Mouse (Mus musculus) neural tube, embryonic 14.5 days (tissue): ENCODE data around the gene Apoa2. TPM values are rescaled to one million over a fixed set of nuclear protein-coding genes. Genes with fewer than 3 reads are reported as not detected.
"Not testable (repeated sequence)": the region's sequence is repeated elsewhere in the genome, so short reads cannot be mapped to it uniquely, and the experiment has no call there.

ENCODE experiments used
- ATAC-seq: fragments of 200-750 bp; cut with Nextera tagmentation; 2 replicates; pipeline ENCODE4 v1.8.0; 2017; ENCODE audit warnings: low read depth, mild to moderate bottlenecking, moderate TSS enrichment, moderate library complexity
- H3K27ac ChIP-seq: fragments of 300-500 bp; sonication (generic); 2 replicates; pipeline ENCODE4 v1.5.1; 2014; ENCODE audit warnings: low read depth, mild to moderate bottlenecking, control low read depth, low read length, moderate library complexity, mixed read lengths
- H3K27me3 ChIP-seq: fragments of 300-500 bp; sonication (generic); 2 replicates; pipeline ENCODE4 v1.6.1; 2014; ENCODE audit warnings: low read length; ENCODE audit not compliant: control insufficient read depth, insufficient read depth
- H3K36me3 ChIP-seq: fragments of 300-500 bp; sonication (generic); 2 replicates; pipeline ENCODE4 v1.6.1; 2014; ENCODE audit warnings: low read length, mixed read lengths; ENCODE audit not compliant: control insufficient read depth, insufficient read depth
- H3K4me1 ChIP-seq: fragments of 300-500 bp; sonication (generic); 2 replicates; pipeline ENCODE4 v1.6.1; 2014; ENCODE audit warnings: low read length; ENCODE audit not compliant: control insufficient read depth, insufficient read depth
- H3K4me2 ChIP-seq: fragments of 300-500 bp; sonication (generic); 2 replicates; pipeline ENCODE4 v1.6.1; 2014; ENCODE audit warnings: mild to moderate bottlenecking, low read depth, low read length, control low read depth
- H3K4me3 ChIP-seq: fragments of 300-500 bp; sonication (generic); 2 replicates; pipeline ENCODE4 v1.5.1; 2014; ENCODE audit warnings: low read depth, low read length, control low read depth, mixed read lengths
- H3K9ac ChIP-seq: fragments of 300-500 bp; sonication (generic); replicated peaks from 2 replicates; pipeline ENCODE4 v1.6.1; 2014; ENCODE audit warnings: low read depth, mild to moderate bottlenecking, control low read depth, low read length, mixed read lengths
- H3K9me3 ChIP-seq: fragments of 300-500 bp; sonication (generic); 2 replicates; pipeline ENCODE4 v1.6.1; 2016; ENCODE audit warnings: low read length; ENCODE audit not compliant: control insufficient read depth
- WGBS: fragments of 180-500 bp; shearing (Covaris S2); extraction: QIAGEN DNeasy Blood & Tissue Kit; methylation state at CpG from one replicate; pipeline ENCODE4 v1.1.7; 2014; 5-methylcytosine and 5-hydroxymethylcytosine counted together
- polyA plus RNA-seq: library from polyadenylated mRNA; unstranded; fragments of >200 nt; fragmentation: Nextera tagmentation; extraction: Ambion mirVana; gene quantifications from 2 replicates; pipeline ENCODE4 v1.2.1, GENCODE M21; 2014

The Apoa2 gene
- polyA plus RNA-seq, 1 experiment from 2014 or later: 7.9 TPM

DNA sequence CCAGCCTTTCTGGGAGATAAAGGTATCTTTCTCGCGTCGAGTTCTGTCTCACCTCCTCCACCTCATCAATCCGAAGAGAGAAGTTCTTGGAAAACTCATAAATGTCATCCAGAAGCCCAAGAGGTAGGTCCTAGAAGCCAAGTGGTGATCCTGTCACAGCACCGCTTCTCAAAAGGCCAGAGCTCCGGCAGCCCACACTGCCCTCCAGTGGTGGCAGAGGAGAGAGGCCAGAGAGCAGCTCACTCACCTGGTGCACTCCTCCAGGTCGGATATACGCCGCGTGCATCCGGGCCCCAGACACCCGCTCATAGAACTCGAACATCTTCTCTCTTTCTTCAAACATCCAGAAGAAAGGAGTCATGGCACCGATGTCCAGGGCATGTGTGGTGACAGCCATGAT, 13.6 kb downstream of the Apoa2 start:
- no peak for ATAC-seq
- no peaks in the 10 kb centered on the region for H3K4me1 ChIP-seq
- H3K27me3 ChIP-seq: no peaks in the 10 kb centered on the region
- H3K4me3 ChIP-seq: no peak overlapping the region
- no peaks in the 10 kb centered on the region for H3K9me3 ChIP-seq
- H3K27ac ChIP-seq: no peak overlapping the region
- peaks cover 79% of the 10 kb centered on the region for H3K36me3 ChIP-seq
- H3K4me2 ChIP-seq: no peak overlapping the region
- 76% methylated on average over 14 of the region's 14 CpGs for WGBS
- H3K9ac ChIP-seq: no peak overlapping the region

DNA sequence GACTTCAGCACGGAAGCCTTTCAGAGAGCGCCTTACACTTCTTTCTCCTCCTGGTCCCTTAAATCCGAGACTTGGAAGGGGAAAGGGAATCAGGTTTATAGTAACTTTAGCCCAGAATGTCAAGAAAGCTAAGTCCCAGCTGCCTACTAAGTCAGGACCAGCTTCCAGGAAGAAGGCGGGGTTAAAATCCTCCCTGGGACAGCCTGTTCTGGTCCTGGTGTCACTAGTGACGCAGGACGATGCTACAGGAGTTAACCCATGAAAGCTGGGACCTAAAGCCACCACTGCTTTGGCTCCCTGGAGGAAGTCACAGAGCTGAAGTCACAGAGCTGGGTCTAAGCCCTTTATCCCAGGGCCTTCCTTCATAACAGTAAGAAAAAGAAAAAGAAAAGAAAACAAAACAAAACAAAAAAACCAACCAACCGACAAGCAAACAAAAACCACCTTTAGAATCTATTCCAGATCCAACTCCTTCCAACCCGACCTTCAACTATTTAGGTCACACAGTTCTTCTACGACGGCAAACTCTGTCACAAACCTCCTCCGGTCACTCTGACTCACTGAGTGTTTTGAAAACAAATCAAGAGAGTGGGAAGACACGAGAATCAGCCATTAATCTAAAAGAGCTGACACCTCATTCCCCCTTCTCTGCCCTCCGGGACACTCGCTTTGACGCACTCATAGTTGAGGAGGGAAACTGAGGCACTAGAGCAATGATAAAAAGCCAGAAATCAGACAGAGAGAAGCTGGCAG, 15.3 kb downstream of the Apoa2 start:
- Histone ChIP-seq H3K4me2 (no peak overlapping the region), H3K9ac (no peak overlapping the region), H3K27ac (no peak overlapping the region), H3K36me3 (peaks cover 71% of the 10 kb centered on the region), H3K27me3 (no peaks in the 10 kb centered on the region), H3K9me3 (no peaks in the 10 kb centered on the region), H3K4me1 (no peaks in the 10 kb centered on the region), H3K4me3 (no peak overlapping the region)
- 85% methylated on average over 15 of the region's 15 CpGs for WGBS
- no peak for ATAC-seq

DNA sequence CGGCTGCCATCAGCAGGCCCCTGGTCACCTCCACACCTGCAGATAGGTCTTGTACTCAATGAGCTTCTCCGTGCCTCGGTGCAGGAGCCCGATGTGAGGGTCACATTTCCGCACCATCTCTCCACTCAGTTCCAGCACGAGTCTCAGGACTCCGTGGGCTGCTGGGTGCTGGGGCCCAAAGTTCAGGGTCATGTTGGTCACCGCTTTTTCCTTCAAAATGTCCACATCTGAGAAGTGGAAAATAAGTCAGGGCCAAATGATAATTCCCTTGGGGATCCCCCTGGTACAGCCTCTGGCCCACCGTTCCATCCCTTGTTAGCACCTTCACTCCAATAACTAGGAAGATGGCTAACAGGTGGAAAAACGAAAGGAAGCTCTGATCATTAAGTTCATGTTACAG, 16.1 kb downstream of the Apoa2 start:
- WGBS: 91% methylated on average over 10 of the region's 10 CpGs
- Histone ChIP-seq H3K27me3 (no peaks in the 10 kb centered on the region), H3K4me2 (no peak overlapping the region), H3K27ac (no peak overlapping the region), H3K4me1 (0 out of 2 replicates have a peak, but pooled peaks cover under 1% of the 10 kb centered on the region), H3K9ac (no peak overlapping the region), H3K4me3 (no peak overlapping the region), H3K9me3 (no peaks in the 10 kb centered on the region), H3K36me3 (peaks cover 64% of the 10 kb centered on the region)
- ATAC-seq: no peak

DNA sequence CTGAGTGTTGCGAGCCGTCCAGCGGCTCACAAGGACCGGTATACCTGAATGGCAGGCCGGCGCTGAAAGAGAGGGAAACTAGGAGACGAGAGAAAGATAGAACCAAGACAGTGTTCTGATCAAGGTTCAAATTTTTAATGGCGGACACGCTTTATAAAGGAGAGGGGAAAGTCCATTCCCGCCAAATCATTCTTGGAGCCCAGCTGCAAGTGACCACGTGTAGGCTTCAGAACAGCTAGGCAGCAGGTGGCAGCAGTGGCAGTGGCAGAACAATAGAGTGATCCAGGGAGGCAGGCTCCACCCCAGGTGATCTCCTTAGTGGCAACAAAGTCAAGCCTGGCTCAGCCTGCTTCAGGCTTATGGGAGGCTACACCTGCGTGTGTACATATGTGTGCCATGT, 17.1 kb downstream of the Apoa2 start:
- ATAC-seq, H3K27me3 ChIP-seq, H3K4me3 ChIP-seq, H3K4me1 ChIP-seq, H3K27ac ChIP-seq, H3K4me2 ChIP-seq, H3K9me3 ChIP-seq, H3K9ac ChIP-seq: not testable (repeated sequence)
- WGBS: 90% methylated on average over 12 of the region's 12 CpGs
- peaks cover 54% of the 10 kb centered on the region for H3K36me3 ChIP-seq

DNA sequence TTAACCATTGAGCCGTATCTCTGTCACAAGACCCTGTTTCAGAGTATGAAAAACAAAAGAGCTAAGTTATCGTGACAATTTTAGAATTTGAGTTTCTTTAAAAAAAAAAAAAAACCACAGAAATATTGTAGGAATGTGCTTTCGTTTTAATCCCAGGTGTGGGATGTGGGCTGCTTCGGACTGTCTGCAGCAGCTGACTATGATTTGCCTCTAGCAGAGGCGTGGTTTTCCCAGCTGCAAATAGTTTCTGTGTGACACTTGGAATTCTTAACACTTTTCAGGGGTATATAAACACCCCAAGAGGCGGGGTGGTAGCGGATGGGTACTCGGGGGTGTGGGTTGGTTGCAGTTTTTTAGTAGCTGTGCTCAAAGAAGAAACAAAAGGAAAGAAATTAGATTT, 20.5 kb downstream of the Apoa2 start:
- Histone ChIP-seq H3K4me2 (no peak overlapping the region), H3K27ac (no peak overlapping the region), H3K27me3 (no peaks in the 10 kb centered on the region), H3K36me3 (peaks cover 27% of the 10 kb centered on the region), H3K4me1 (peaks cover 13% of the 10 kb centered on the region), H3K4me3 (no peak overlapping the region), H3K9ac (no peak overlapping the region), H3K9me3 (no peaks in the 10 kb centered on the region)
- no peak for ATAC-seq
- WGBS: 93% methylated on average over 8 of the region's 8 CpGs

DNA sequence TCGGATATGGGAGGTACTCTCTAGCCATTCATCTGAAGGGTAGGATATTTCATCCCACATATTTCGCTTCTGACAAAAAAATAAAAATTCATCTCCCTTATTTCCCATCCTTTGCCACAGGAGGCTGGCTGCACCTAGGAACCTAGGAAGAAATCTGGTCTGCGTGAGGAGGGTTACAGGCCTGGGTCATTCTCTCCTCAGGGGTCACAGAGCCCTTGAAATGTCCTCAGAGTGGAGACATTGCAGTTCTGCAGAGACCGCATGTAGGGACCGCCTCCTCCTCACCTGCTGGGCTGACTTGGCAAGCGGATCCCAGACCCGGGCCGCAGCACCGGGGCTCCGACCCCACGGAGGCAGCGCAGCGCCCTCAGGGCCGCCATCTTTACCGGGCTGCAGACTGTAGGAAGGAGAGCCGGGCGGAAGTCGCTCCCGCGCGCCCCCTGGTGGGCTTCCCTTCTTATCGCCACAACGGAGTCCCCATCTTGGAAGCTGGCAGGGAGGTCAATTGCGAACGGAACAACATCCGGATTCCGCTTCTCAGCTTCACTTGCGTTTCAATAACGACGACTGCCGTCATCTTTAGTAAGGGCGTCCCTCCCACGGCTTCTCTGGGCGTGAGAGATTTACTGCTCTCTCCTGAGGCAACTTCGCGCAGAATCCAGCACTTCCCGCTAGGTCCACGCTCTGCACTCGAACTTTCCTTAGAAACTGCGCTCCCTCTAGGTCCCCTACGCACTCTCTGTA, 22.0 kb downstream of the Apoa2 start:
- H3K27ac ChIP-seq: peak overlapping the region; percentile 63; the same call in 1 of the 2 replicates
- no peaks in the 10 kb centered on the region for H3K9me3 ChIP-seq
- peak; percentile 95 for ATAC-seq
- H3K4me3 ChIP-seq: peak overlapping the region; percentile 53
- H3K36me3 ChIP-seq: peaks cover 15% of the 10 kb centered on the region; the same call in 1 of the 2 replicates
- peak overlapping the region; percentile 72 for H3K9ac ChIP-seq
- H3K4me1 ChIP-seq: peaks cover 25% of the 10 kb centered on the region
- H3K27me3 ChIP-seq: no peaks in the 10 kb centered on the region
- under 1% methylated on average over 41 of the region's 41 CpGs for WGBS
- peak overlapping the region; percentile 52 for H3K4me2 ChIP-seq

DNA sequence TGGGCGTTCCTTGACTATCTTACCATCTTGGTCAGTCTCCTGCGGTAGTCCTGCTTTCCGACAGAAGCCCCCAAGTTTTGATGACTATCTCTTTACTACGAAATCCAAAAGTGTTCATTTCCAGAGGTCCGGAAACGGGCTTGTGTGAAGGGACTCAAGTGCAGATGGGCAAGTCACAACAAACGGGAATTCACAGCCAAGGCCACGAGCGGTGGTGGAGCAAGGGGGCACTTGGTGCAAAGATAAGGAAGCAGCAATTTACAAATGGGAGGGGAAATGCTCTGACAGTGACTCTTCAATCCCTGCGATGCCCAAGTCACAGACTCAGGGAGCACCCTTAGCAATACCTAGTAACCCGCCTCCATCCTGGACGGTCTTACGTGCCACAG, 22.6 kb downstream of the Apoa2 start:
- Histone ChIP-seq H3K9me3 (no peaks in the 10 kb centered on the region), H3K4me3 (peak overlapping the region; percentile 53), H3K36me3 (peaks cover 12% of the 10 kb centered on the region; the same call in 1 of the 2 replicates), H3K9ac (no peak overlapping the region), H3K27ac (peak overlapping the region; percentile 24), H3K4me1 (peaks cover 26% of the 10 kb centered on the region), H3K4me2 (peak overlapping the region; percentile 52), H3K27me3 (no peaks in the 10 kb centered on the region)
- peak; percentile 7 for ATAC-seq
- WGBS: 14% methylated on average over 13 of the region's 13 CpGs

DNA sequence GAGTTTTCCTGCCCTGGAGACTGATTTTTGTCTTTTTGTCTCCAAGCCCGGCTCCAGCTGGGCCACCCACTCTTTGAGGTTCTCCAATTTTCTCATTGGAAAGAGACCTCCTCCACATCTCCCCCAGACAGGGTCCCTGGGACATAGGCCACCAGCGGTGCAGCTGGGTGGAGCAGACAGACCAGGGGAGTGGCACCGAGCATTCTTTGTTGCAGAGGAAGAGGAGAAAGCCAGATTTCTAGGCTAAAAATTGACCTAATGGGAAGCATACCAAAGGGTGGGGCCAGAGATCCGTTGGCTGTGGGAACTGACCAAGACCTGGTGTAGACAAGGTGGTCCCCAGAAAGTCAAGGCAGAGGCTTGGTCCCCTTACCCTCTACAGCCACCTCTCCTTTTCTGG, 23.1 kb downstream of the Apoa2 start:
- Histone ChIP-seq H3K9ac (no peak overlapping the region), H3K27ac (peak overlapping the region; percentile 24), H3K9me3 (no peaks in the 10 kb centered on the region), H3K36me3 (peaks cover 7% of the 10 kb centered on the region; the same call in 1 of the 2 replicates), H3K4me1 (peaks cover 26% of the 10 kb centered on the region), H3K27me3 (no peaks in the 10 kb centered on the region), H3K4me3 (no peak overlapping the region), H3K4me2 (peak overlapping the region; percentile 52; the same call in 1 of the 2 replicates)
- WGBS: 30% methylated on average over 4 of the region's 4 CpGs
- no peak for ATAC-seq
